Mouse (Mus musculus): ENCODE data around the gene Gm42688. TPM values are rescaled to one million over a fixed set of nuclear protein-coding genes. Genes with fewer than 3 reads are reported as not detected.

Gm42688 gene
- polyA plus RNA-seq, 1 experiment from 2014 or later = 1.1 TPM

DNA sequence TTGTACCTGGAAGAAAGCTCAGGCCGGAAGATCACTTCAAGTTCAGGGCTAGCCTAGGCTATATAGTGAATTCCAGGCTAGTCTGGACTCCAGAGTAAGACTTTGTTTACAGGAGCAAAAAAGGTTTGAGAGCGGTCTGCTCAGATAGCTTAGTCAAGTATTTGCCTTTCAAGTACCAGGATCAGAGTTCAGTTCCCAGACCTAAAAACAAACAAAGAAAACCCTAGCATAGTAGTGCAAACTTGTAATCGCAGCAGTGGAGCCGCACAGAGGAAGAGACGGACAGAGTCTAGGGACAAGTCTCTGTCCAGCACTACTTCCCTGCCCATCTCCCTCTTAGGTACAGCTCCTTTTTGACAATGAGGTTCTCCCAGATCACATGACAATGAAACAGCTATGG lies 21.2 kb upstream of the Gm42688 start:
- H3K9ac ChIP-seq (ENCODE audit: low read depth, low read length) = no peak overlapping the region
- H3K4me3 ChIP-seq (ENCODE audit: low read depth, low read length) = no peak overlapping the region
- TF ChIP-seq CTCF (IDR thresholded peaks at IDR 0.05; ENCODE audit: low read depth) = no peak
- H3K27me3 ChIP-seq (replicated peaks; ENCODE audit: control insufficient read depth, insufficient read depth, low read length) = peaks cover 36% of the 10 kb centered on the region
- 84% methylated on average over 5 of the region's 5 CpGs for WGBS
- H3K9me3 ChIP-seq (ENCODE audit: control insufficient read depth) = no peaks in the 10 kb centered on the region
- no peak overlapping the region for H3K4me2 ChIP-seq (replicated peaks; ENCODE audit: low read depth)
- ATAC-seq = no peak
- H3K4me1 ChIP-seq (replicated peaks; ENCODE audit: control insufficient read depth, insufficient read depth, low read length) = 0 out of 2 replicates have a peak, but pooled peaks cover 3% of the 10 kb centered on the region
- H3K27ac ChIP-seq (ENCODE audit: low read depth, low read length) = no peak overlapping the region
- H3K36me3 ChIP-seq (ENCODE audit: control insufficient read depth, insufficient read depth) = peaks cover 22% of the 10 kb centered on the region; the same call in 1 of the 2 replicates

DNA sequence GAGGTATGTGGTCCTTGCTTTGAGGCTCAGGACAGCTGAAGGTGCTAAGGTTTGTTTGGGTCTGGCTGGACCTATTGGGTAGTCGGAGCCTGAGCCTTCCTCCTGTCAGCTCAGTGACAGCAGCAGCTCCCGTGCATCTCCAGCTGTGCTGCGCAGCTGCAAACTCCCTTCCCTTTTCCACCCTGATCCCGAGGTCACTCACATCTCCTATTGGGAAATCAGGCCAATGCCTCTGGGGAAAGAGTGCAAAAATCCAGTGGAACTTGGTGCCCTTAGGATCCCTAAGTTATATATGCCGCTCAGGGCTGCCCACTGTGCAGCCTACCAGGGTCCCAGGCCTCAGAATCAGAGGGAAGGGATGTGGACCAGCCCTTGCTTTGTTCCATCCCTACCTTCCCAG lies 17.9 kb upstream of the Gm42688 start:
- no peak overlapping the region for H3K4me2 ChIP-seq (replicated peaks; ENCODE audit: low read depth)
- H3K27me3 ChIP-seq (replicated peaks; ENCODE audit: control insufficient read depth, insufficient read depth, low read length) = peaks cover 52% of the 10 kb centered on the region
- no peaks in the 10 kb centered on the region for H3K4me1 ChIP-seq (replicated peaks; ENCODE audit: control insufficient read depth, insufficient read depth, low read length)
- no peak overlapping the region for H3K4me3 ChIP-seq (ENCODE audit: low read depth, low read length)
- ATAC-seq = no peak
- no peak overlapping the region for H3K27ac ChIP-seq (ENCODE audit: low read depth, low read length)
- H3K9ac ChIP-seq (ENCODE audit: low read depth, low read length) = no peak overlapping the region
- H3K36me3 ChIP-seq (ENCODE audit: control insufficient read depth, insufficient read depth) = peaks cover 22% of the 10 kb centered on the region; the same call in 1 of the 2 replicates
- H3K9me3 ChIP-seq (ENCODE audit: control insufficient read depth) = no peaks in the 10 kb centered on the region
- WGBS = 44% methylated on average over 5 of the region's 5 CpGs
- TF ChIP-seq CTCF (IDR thresholded peaks at IDR 0.05; ENCODE audit: low read depth) = no peak

DNA sequence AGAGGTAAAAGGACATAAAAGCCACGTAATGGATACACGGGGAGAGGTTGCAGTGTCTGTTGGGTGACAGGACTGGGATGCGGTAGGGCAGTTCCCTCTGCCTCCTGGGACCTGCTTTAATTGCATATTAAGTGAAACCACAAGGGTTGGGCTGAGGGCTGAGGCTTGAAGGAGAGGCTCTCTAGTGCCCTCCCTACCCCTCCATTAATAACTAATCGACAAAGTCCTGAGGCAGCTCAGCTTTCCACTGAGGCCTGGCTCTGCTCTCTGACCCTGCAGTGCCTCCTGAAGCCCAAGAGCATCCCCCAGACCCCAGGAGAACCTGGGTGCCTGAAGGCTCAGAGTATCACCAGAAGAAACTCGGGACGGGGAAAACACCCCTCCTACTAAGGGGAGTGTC lies 16.9 kb upstream of the Gm42688 start:
- no peak overlapping the region for H3K9ac ChIP-seq (ENCODE audit: low read depth, low read length)
- H3K36me3 ChIP-seq (ENCODE audit: control insufficient read depth, insufficient read depth) = peaks cover 22% of the 10 kb centered on the region; the same call in 1 of the 2 replicates
- H3K4me1 ChIP-seq (replicated peaks; ENCODE audit: control insufficient read depth, insufficient read depth, low read length) = no peaks in the 10 kb centered on the region
- 17% methylated on average over 6 of the region's 6 CpGs for WGBS
- no peak for ATAC-seq
- peaks cover 58% of the 10 kb centered on the region for H3K27me3 ChIP-seq (replicated peaks; ENCODE audit: control insufficient read depth, insufficient read depth, low read length)
- H3K4me3 ChIP-seq (ENCODE audit: low read depth, low read length) = no peak overlapping the region
- no peak for TF ChIP-seq CTCF (IDR thresholded peaks at IDR 0.05; ENCODE audit: low read depth)
- no peak overlapping the region for H3K27ac ChIP-seq (ENCODE audit: low read depth, low read length)
- no peak overlapping the region for H3K4me2 ChIP-seq (replicated peaks; ENCODE audit: low read depth)
- no peaks in the 10 kb centered on the region for H3K9me3 ChIP-seq (ENCODE audit: control insufficient read depth)

DNA sequence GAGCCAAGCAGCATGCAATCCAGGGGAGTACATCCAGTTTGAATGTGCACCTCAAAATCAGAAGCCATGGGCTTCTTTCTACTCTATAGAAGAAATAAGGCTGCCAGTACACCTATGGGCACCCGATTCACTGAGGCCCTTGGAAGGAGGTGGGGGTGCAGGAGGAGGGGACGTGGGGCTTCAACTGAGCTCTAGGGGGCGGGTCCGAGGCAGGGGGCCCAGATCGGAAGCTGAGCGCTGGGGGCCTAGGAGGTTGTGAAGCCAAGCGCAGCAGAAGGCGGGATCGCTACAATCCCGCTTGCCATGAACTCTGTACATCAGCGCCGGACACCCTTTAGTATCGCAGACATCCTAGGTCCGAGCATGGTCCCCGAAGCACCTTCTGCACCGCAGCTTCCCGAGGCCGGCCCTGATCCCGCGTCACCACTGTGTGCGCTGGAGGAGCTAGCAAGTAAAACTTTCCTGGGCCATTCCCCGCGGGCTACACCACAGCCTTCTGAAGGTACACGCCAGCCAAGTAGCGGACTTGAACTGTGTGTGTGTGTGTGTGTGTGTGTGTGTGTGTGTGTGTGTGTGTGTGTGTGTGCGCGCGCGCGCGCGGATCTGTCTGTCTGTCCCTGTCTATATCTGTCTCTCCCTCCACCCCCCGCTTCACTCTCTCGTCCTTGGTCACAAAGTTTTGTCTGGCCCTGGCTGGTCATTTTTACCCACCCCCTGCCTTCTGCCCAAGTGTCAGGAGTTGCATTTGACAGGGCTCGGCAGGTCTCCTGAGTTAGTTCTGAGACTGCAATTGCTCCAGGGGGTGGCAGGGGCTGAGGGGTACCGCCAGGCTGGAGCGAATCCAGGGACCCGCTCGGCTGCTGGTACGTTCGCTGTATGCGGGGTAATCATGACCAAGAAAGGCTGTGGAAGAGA lies 15.0 kb upstream of the Gm42688 start, which contains the start of gene Lbx2:
TSS of gene Lbx2 (plus strand) at position 247 of the 915 bp plus-strand sequence.
- Histone ChIP-seq H3K27me3 (replicated peaks; ENCODE audit: control insufficient read depth, insufficient read depth, low read length) (peaks cover 64% of the 10 kb centered on the region), H3K4me3 (ENCODE audit: low read depth, low read length) (peak within 1 kb of the TSS; percentile 32; the same call in 1 of the 2 replicates), H3K4me1 (replicated peaks; ENCODE audit: control insufficient read depth, insufficient read depth, low read length) (no peaks in the 10 kb centered on the region), H3K9me3 (ENCODE audit: control insufficient read depth) (no peaks in the 10 kb centered on the region), H3K9ac (ENCODE audit: low read depth, low read length) (no peak within 1 kb of the TSS), H3K27ac (ENCODE audit: low read depth, low read length) (no peak within 1 kb of the TSS), H3K4me2 (replicated peaks; ENCODE audit: low read depth) (peak within 1 kb of the TSS; percentile 55), H3K36me3 (ENCODE audit: control insufficient read depth, insufficient read depth) (peaks cover 14% of the 10 kb centered on the region; the same call in 1 of the 2 replicates)
- WGBS = 7% methylated on average over 42 of the region's 42 CpGs
- no peak for TF ChIP-seq CTCF (IDR thresholded peaks at IDR 0.05; ENCODE audit: low read depth)
- no peak for ATAC-seq

DNA sequence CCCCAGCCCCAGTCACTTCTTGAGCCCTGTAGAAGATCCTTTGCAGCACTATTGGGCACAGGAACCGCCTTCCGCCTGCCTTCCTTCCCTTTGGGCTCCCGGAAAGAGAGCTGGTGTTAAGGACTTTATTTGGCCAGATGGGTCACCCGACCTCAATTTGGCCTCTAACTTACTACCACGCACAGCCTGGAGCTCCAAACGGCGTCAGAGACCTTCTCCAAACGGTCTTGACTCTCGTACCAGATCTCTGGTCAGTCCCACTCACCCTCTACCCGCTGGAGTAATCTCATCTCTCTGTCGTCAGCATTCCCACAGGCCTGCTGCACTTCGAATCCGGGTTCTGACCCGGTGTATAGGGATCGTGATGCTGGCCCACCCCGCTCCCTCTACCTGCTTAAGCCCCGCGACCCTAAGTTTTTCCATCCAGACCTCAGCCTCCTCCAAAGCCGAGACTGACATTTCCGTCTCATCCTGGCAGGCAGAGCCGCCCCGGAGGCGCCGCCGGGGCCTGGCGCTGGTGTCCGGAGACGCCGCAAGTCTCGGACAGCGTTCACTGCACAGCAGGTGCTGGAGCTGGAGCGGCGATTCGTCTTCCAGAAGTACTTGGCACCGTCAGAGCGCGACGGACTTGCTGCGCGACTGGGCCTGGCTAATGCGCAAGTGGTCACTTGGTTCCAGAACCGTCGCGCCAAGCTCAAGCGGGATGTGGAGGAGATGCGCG lies 14.1 kb upstream of the Gm42688 start:
- 3% methylated on average over 46 of the region's 47 CpGs for WGBS
- H3K4me2 ChIP-seq (replicated peaks; ENCODE audit: low read depth) = peak overlapping the region; percentile 55
- H3K9me3 ChIP-seq (ENCODE audit: control insufficient read depth) = no peaks in the 10 kb centered on the region
- 0 out of 2 replicates have a peak, but pooled peaks cover 6% of the 10 kb centered on the region for H3K36me3 ChIP-seq (ENCODE audit: control insufficient read depth, insufficient read depth)
- no peak for TF ChIP-seq CTCF (IDR thresholded peaks at IDR 0.05; ENCODE audit: low read depth)
- H3K4me3 ChIP-seq (ENCODE audit: low read depth, low read length) = peak overlapping the region; percentile 32
- no peak overlapping the region for H3K9ac ChIP-seq (ENCODE audit: low read depth, low read length)
- ATAC-seq = no peak
- H3K4me1 ChIP-seq (replicated peaks; ENCODE audit: control insufficient read depth, insufficient read depth, low read length) = no peaks in the 10 kb centered on the region
- H3K27me3 ChIP-seq (replicated peaks; ENCODE audit: control insufficient read depth, insufficient read depth, low read length) = peaks cover 64% of the 10 kb centered on the region
- no peak overlapping the region for H3K27ac ChIP-seq (ENCODE audit: low read depth, low read length)

DNA sequence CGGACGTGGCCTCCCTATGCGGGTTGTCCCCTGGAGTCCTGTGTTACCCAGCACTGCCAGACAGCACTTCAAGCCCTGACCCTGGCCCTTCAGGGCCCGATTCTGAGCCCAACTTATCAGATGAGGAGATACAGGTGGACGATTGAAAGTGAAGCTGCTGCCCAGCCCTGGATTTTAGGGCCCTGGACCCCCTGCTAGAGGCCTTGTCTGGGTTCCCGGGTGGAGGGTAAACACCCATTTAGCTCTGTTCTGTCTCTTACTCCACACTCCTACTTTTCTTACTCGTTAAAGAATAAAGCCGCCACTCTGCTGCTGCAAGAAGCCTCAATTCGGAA lies 13.5 kb upstream of the Gm42688 start:
- WGBS = 16% methylated on average over 9 of the region's 9 CpGs
- no peak for ATAC-seq
- H3K4me1 ChIP-seq (replicated peaks; ENCODE audit: control insufficient read depth, insufficient read depth, low read length) = no peaks in the 10 kb centered on the region
- peaks cover 61% of the 10 kb centered on the region for H3K27me3 ChIP-seq (replicated peaks; ENCODE audit: control insufficient read depth, insufficient read depth, low read length)
- no peak overlapping the region for H3K9ac ChIP-seq (ENCODE audit: low read depth, low read length)
- TF ChIP-seq CTCF (IDR thresholded peaks at IDR 0.05; ENCODE audit: low read depth) = no peak
- H3K27ac ChIP-seq (ENCODE audit: low read depth, low read length) = no peak overlapping the region
- H3K4me3 ChIP-seq (ENCODE audit: low read depth, low read length) = peak overlapping the region; percentile 32
- H3K36me3 ChIP-seq (ENCODE audit: control insufficient read depth, insufficient read depth) = 0 out of 2 replicates have a peak, but pooled peaks cover under 1% of the 10 kb centered on the region
- no peaks in the 10 kb centered on the region for H3K9me3 ChIP-seq (ENCODE audit: control insufficient read depth)
- H3K4me2 ChIP-seq (replicated peaks; ENCODE audit: low read depth) = peak overlapping the region; percentile 55
